Mouse (Mus musculus) E14TG2a.4 (cell line): ENCODE measurements around the gene Ctse.

Experiments used
- H3K27me3 ChIP-seq: 2 replicates; pipeline ENCODE4 v1.6.1; 2014; ENCODE audit warnings: low read length, control low read depth; ENCODE audit not compliant: insufficient read depth
- H3K36me3 ChIP-seq: 2 replicates; pipeline ENCODE4 v1.6.1; 2014; ENCODE audit warnings: low read length, control low read depth; ENCODE audit not compliant: insufficient read depth
- H3K4me1 ChIP-seq: replicated peaks from 2 replicates; pipeline ENCODE4 v1.6.1; 2014; ENCODE audit warnings: low read depth, low read length, control low read depth
- H3K4me3 ChIP-seq: replicated peaks from 2 replicates; pipeline ENCODE4 v1.5.1; 2014; ENCODE audit warnings: mild to moderate bottlenecking, low read length
- H3K9me3 ChIP-seq: 2 replicates; pipeline ENCODE4 v1.6.1; 2014; ENCODE audit warnings: low read length, control low read depth
- CTCF ChIP-seq: conservative IDR thresholded peaks from 2 replicates; pipeline ENCODE4 v1.5.1; 2014; ENCODE audit warnings: low read length
- NANOG ChIP-seq: IDR thresholded peaks from 2 replicates; pipeline ENCODE4 v1.6.1; 2014; ENCODE audit warnings: borderline replicate concordance, low read length, mixed read lengths
- POU5F1 ChIP-seq: IDR thresholded peaks from 2 replicates; pipeline ENCODE4 v1.6.1; 2014; ENCODE audit warnings: low read length, borderline replicate concordance

Gene Ctse

GRCm38 (mm10) chr1:131699642-131700041 lies 61.5 kb downstream of the Ctse start:
- no peaks in the 10 kb centered on the region for H3K4me1 ChIP-seq
- no peaks in the 10 kb centered on the region for H3K9me3 ChIP-seq
- TF ChIP-seq CTCF (no peak), POU5F1 (no peak), NANOG (no peak)
- H3K36me3 ChIP-seq: no peaks in the 10 kb centered on the region
- H3K27me3 ChIP-seq: peaks cover 5% of the 10 kb centered on the region
- H3K4me3 ChIP-seq: no peak overlapping the region

- H3K4me3 ChIP-seq: no peak overlapping the region
- TF ChIP-seq NANOG (no peak), POU5F1 (no peak), CTCF (no peak)
- no peaks in the 10 kb centered on the region for H3K36me3 ChIP-seq
- no peaks in the 10 kb centered on the region for H3K4me1 ChIP-seq
- H3K27me3 ChIP-seq: peaks cover 5% of the 10 kb centered on the region
- H3K9me3 ChIP-seq: no peaks in the 10 kb centered on the region
These were observed 62.3 kb downstream of the Ctse start for GRCm38 (mm10) chr1:131700447-131700846.

DNA sequence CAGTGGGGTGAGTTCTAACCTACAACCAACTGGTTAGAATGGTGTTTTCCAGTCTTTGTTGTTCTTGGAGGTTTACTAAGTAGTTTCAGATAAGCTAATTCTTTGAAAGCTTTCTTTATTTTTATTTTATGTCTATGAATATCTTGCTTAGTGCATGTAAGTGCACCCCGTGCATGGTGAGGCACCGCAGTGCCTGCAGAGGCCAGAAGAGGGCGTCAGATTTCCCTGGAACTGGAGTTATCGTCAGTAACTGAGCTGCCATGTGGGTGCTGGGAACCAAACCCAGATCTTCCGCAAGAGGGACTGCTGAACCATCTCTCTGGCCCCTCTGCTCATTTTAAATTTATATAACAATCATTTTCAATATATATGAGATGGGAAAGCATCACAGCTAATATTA lies 63.3 kb downstream of the Ctse start:
- H3K4me1 ChIP-seq: no peaks in the 10 kb centered on the region
- H3K27me3 ChIP-seq: peaks cover 5% of the 10 kb centered on the region
- no peak for TF ChIP-seq POU5F1
- TF ChIP-seq CTCF: peak; percentile 71
- no peaks in the 10 kb centered on the region for H3K9me3 ChIP-seq
- H3K4me3 ChIP-seq: no peak overlapping the region
- no peaks in the 10 kb centered on the region for H3K36me3 ChIP-seq

DNA sequence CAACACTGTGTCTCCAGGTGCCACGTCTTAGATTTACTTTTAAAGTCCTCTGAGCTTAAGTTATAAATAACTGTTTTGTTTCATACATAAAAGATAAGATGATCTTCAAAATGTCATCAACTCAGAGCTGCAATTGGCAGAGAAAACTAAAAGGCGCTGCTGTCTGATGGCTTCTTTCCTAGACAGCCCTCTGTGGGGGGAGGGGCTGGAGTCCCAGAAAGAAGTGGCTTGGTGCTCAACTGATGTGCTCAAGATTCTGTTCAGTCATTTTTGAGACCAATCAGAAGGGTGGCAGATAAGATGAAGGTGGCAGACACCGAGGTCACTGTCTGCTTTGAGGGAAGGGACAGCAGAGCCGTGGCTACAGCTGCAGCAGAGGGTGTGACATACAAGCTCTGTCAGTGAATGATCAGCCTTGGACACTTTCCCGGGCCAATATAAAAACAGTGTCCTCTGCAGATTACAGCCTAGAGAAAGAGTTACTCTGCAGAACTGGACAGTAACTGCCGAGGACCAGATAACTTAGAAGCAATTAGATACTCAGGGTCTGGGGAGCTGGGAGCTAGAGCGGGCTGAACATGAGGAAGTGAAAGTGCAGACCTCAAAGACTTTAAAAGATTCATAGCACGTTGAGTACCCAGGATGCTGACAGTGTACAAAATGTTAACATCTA lies 64.1 kb downstream of the Ctse start:
- H3K4me1 ChIP-seq: no peaks in the 10 kb centered on the region
- no peaks in the 10 kb centered on the region for H3K36me3 ChIP-seq
- peaks cover 2% of the 10 kb centered on the region for H3K27me3 ChIP-seq
- no peak overlapping the region for H3K4me3 ChIP-seq
- no peak for TF ChIP-seq NANOG
- no peak for TF ChIP-seq CTCF
- no peak for TF ChIP-seq POU5F1
- no peaks in the 10 kb centered on the region for H3K9me3 ChIP-seq

- Histone ChIP-seq H3K9me3 (no peaks in the 10 kb centered on the region), H3K4me3 (no peak overlapping the region), H3K36me3 (no peaks in the 10 kb centered on the region), H3K27me3 (peaks cover 2% of the 10 kb centered on the region), H3K4me1 (no peaks in the 10 kb centered on the region)
- TF ChIP-seq CTCF: no peak
These were observed 65.4 kb downstream of the Ctse start for GRCm38 (mm10) chr1:131703482-131703881.

GRCm38 (mm10) chr1:131708338-131708737 lies 70.2 kb downstream of the Ctse start:
- H3K4me3 ChIP-seq: no peak overlapping the region
- H3K4me1 ChIP-seq: no peaks in the 10 kb centered on the region
- H3K9me3 ChIP-seq: no peaks in the 10 kb centered on the region
- H3K36me3 ChIP-seq: no peaks in the 10 kb centered on the region
- H3K27me3 ChIP-seq: no peaks in the 10 kb centered on the region
- no peak for TF ChIP-seq NANOG
- TF ChIP-seq CTCF: peak; percentile 51

GRCm38 (mm10) chr1:131711518-131711917 lies 73.4 kb downstream of the Ctse start:
- Histone ChIP-seq H3K27me3 (no peaks in the 10 kb centered on the region), H3K9me3 (no peaks in the 10 kb centered on the region), H3K36me3 (no peaks in the 10 kb centered on the region), H3K4me3 (no peak overlapping the region), H3K4me1 (peaks cover 16% of the 10 kb centered on the region)
- TF ChIP-seq CTCF (no peak), POU5F1 (no peak), NANOG (no peak)

- Histone ChIP-seq H3K9me3 (no peaks in the 10 kb centered on the region), H3K4me3 (no peak overlapping the region), H3K4me1 (peaks cover 20% of the 10 kb centered on the region), H3K36me3 (no peaks in the 10 kb centered on the region), H3K27me3 (no peaks in the 10 kb centered on the region)
- TF ChIP-seq POU5F1 (no peak), NANOG (no peak), CTCF (peak; percentile 50)
These were observed 74.3 kb downstream of the Ctse start for GRCm38 (mm10) chr1:131712386-131712785.

DNA sequence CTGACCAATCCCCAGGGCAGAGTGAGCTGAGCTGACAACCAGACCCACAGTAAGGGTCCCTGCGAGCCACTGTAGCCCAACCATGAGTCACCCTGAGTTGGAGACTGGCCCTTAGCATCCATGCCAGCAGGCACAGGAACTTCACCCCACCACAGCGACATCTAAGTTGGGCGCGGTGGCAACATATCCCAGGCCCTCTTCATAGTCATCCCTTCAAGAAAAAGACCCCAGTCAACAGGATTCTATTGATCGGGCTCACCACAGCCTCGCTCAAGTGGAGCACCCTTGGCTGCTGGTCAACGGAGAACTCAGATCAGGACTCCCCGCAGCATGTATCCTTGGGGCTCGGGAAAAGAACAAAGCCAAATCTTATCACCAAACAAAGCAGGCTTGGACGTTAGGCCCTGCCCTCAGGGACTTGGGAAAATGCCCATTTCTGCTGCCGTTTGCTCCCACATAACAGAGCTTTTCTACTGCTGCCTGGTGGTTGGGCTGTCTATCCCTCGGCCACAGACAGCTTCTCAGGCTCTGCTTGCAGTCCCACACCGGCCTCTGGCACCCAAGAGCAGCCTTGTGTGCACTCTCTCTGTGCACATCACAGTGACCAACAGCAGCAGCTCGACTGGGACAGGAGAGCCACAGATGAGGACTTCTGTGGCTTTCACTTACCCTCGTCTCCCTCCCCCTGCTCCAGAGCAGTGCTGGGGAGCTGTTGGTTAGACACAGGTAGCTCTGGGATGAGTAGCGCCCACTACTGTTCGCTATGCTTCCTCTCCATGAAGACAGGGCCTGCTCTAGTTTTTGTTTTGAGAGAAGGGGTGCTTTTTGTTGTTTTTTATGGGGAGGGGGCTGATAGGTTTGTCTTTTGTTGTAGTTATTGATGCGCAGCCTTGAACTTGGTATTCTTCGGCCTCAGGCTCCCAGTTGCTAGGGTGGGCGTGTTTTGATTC lies 76.6 kb downstream of the Ctse start:
- TF ChIP-seq POU5F1: no peak
- TF ChIP-seq CTCF: peak; percentile 51
- Histone ChIP-seq H3K27me3 (peaks cover 3% of the 10 kb centered on the region; the same call in 1 of the 2 replicates), H3K9me3 (no peaks in the 10 kb centered on the region), H3K4me1 (peaks cover 37% of the 10 kb centered on the region), H3K36me3 (no peaks in the 10 kb centered on the region), H3K4me3 (no peak overlapping the region)
